Mouse (Mus musculus) cerebellum, adult 2 months (tissue): Measurements from ENCODE around the gene Fzd1.

Source experiments
- CTCF ChIP-seq: fragments of 200-500 bp; IDR thresholded peaks from 2 replicates; pipeline ENCODE4 v1.5.1; 2011; ENCODE audit warnings: low read depth, mild to moderate bottlenecking, control low read depth, low read length, moderate library complexity, borderline replicate concordance; ENCODE audit not compliant: insufficient read depth
- POLR2A ChIP-seq: fragments of 200-500 bp; IDR thresholded peaks from 2 replicates; pipeline ENCODE4 v1.6.1; 2011; ENCODE audit warnings: low read length, control low read depth, borderline replicate concordance; ENCODE audit not compliant: insufficient read depth

- TF ChIP-seq CTCF (no peak), POLR2A (no peak)
Observed at GRCm38 (mm10) chr5:4733239-4733638, 24.6 kb downstream of the Fzd1 start.
